Mouse (Mus musculus): Measurements from ENCODE around the gene Slc2a2. TPM values are rescaled to one million over a fixed set of nuclear protein-coding genes. Genes with fewer than 3 reads are reported as not detected.
A peak's percentile ranks its signal among the peaks of the same experiment; 100 is the strongest.
"Not testable (repeated sequence)": the region's sequence is repeated elsewhere in the genome, so short reads cannot be mapped to it uniquely, and the experiment has no call there.

Gene Slc2a2
- polyA plus RNA-seq, 1 experiment = 0.09 TPM

DNA sequence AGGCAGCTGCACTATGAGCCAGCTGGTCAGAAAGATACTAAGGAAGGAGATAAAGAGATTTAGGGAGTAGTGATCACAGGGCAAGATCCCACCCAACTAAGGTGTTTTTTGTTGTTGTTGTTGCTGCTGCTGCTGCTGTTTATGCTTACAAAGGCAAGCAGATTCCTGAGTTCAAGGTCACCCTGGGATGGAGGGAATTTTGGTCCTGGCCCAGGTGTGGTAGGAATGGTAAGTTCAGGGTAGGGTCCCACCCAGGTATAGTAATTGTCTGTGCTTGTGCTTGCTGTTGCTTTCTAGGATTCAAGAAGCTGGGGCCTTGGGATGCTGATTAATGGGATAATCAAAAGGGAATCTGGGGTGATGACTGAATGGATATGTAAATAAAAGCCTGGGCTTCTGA is 51.3 kb downstream of the Slc2a2 start:
- DNase-seq = no peak

DNA sequence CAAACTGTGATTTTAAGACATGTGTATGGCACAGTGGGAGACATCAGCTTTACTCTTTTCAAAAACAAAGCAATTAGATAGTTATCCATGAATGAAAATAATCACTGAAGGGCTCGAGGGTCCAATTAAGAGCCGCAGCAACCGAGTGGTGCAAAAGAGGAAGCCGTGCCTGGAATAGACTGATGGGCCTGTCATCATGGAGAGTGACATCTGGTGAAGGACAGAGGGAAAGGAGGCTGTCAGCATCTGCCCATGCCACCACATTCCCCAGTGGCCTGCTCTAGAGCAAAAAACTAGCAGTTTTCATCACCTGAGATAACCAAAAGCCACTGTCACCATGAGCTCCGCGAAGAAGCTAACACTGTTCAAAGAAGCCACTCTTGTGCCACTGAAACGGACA is 57.8 kb downstream of the Slc2a2 start:
- DNase-seq = no peak
- TF ChIP-seq POLR2A (IDR thresholded peaks at IDR 0.05; ENCODE audit: borderline replicate concordance, extremely low read depth, low read depth, low read length) (no peak), CTCF (IDR thresholded peaks at IDR 0.05; ENCODE audit: insufficient read depth, low read length) (no peak)
- H3K4me1 ChIP-seq (ENCODE audit: control insufficient read depth, insufficient read depth, low read length) = no peaks in the 10 kb centered on the region
- 77% methylated on average over 7 of the region's 7 CpGs for WGBS
- H3K4me3 ChIP-seq (replicated peaks; ENCODE audit: extremely low read depth, low read depth, low read length) = no peak overlapping the region

More for the DNA sequence above, 51.3 kb downstream of the Slc2a2 start:
- Histone ChIP-seq H3K4me1 (ENCODE audit: control insufficient read depth, insufficient read depth, low read length) (no peaks in the 10 kb centered on the region), H3K4me3 (replicated peaks; ENCODE audit: extremely low read depth, low read depth, low read length) (no peak overlapping the region)
- TF ChIP-seq CTCF (IDR thresholded peaks at IDR 0.05; ENCODE audit: insufficient read depth, low read length) = no peak
- TF ChIP-seq POLR2A (IDR thresholded peaks at IDR 0.05; ENCODE audit: borderline replicate concordance, extremely low read depth, low read depth, low read length) = no peak

DNA sequence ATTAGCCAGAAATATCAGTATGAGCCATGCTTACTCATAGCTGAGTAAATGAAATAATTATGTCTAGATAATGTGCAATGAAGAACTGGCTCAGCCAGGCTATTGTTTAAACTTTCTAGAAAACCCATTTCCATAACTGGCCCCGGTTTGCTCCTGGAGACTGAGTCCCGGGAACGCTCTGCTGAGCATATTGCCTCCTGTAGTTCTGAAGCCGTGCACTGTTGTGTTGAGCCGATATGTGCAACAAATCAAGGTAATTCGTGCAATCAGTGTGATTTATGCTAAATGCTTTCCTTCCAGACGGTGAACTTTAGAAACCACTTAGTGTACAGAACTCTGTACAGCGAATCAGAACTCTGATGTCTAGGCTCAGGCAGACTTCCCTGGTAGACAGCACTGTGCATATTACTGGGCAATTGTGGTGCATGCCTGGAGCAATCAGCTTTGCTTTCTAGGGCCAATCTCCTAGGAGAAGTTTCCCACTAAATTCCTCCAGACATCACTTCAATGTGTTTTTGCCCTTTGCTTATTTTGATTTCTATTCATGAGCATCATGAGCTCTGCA is 63.6 kb downstream of the Slc2a2 start:
- 84% methylated on average over 8 of the region's 8 CpGs for WGBS
- no peak for DNase-seq
- no peak for TF ChIP-seq POLR2A (IDR thresholded peaks at IDR 0.05; ENCODE audit: borderline replicate concordance, extremely low read depth, low read depth, low read length)
- TF ChIP-seq CTCF (IDR thresholded peaks at IDR 0.05; ENCODE audit: insufficient read depth, low read length) = no peak
- H3K4me1 ChIP-seq (ENCODE audit: control insufficient read depth, insufficient read depth, low read length) = no peaks in the 10 kb centered on the region
- no peak overlapping the region for H3K4me3 ChIP-seq (replicated peaks; ENCODE audit: extremely low read depth, low read depth, low read length)

DNA sequence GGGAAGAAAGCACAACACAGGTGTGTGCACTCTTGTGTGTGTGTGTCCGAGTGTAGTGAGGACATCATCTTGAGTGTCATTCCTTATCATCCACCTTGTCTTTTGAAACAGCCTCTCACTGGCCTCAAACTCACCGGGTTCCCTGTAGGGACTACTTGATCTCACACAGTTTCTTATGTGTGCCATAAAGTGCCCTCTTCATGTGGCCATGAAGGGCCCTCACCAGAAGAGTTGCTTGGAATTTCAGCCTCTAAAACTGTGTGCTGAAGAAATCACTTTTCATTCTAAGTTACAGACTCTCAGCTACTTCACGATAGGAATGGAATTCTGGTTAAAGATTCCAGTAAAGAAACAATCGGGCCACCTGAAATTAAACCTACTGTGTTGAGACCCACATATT is 69.2 kb downstream of the Slc2a2 start:
- WGBS = 68% methylated on average over 4 of the region's 4 CpGs
- DNase-seq = peak; percentile 11
- TF ChIP-seq POLR2A (IDR thresholded peaks at IDR 0.05; ENCODE audit: borderline replicate concordance, extremely low read depth, low read depth, low read length) (no peak), CTCF (IDR thresholded peaks at IDR 0.05; ENCODE audit: insufficient read depth, low read length) (no peak)
- Histone ChIP-seq H3K4me1 (ENCODE audit: control insufficient read depth, insufficient read depth, low read length) (no peaks in the 10 kb centered on the region), H3K4me3 (replicated peaks; ENCODE audit: extremely low read depth, low read depth, low read length) (no peak overlapping the region)

DNA sequence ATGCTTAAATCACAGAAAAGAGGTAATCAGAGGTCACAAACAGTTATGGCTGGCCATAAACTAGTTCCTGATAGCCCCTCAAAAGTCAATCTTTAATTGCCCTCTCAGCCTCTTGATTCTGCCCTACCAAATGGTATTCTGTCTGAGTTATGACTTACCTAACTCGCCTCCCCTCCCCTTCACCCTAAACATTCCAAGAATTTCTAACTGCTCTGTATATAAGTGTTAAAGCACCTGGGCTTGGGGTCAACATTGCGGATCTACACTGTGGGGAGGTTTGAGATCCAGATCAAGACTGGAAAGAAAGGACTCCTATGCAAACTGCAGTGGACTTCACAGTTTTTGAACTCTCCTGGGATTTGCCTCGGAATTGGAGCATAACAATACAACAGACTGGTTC is 70.5 kb downstream of the Slc2a2 start:
- no peak for DNase-seq
- Histone ChIP-seq H3K4me1 (ENCODE audit: control insufficient read depth, insufficient read depth, low read length) (no peaks in the 10 kb centered on the region), H3K4me3 (replicated peaks; ENCODE audit: extremely low read depth, low read depth, low read length) (no peak overlapping the region)
- WGBS = 81% methylated on average over 3 of the region's 3 CpGs
- TF ChIP-seq CTCF (IDR thresholded peaks at IDR 0.05; ENCODE audit: insufficient read depth, low read length) = no peak
- no peak for TF ChIP-seq POLR2A (IDR thresholded peaks at IDR 0.05; ENCODE audit: borderline replicate concordance, extremely low read depth, low read depth, low read length)

DNA sequence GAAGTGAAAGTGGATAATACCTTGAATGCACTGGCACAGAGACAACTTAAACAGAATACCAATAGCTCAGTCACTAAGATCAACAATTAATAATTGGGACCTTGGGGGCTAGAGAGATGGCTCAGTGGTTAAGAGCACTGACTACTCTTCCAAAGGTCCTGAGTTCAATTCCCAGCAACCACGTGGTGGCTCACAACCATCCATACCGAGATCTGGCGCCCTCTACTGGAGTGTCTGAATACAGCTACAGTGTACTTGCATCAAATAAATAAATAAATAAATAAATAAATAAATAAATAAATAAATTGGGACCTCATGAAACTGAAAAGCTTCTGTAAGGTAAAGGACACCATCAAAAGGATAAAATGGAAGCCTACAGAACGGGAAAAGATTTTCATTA is 75.2 kb downstream of the Slc2a2 start:
- WGBS = 72% methylated on average over 4 of the region's 4 CpGs
- not testable (repeated sequence) for H3K4me3 ChIP-seq (replicated peaks; ENCODE audit: extremely low read depth, low read depth, low read length); H3K4me1 ChIP-seq (ENCODE audit: control insufficient read depth, insufficient read depth, low read length); DNase-seq

DNA sequence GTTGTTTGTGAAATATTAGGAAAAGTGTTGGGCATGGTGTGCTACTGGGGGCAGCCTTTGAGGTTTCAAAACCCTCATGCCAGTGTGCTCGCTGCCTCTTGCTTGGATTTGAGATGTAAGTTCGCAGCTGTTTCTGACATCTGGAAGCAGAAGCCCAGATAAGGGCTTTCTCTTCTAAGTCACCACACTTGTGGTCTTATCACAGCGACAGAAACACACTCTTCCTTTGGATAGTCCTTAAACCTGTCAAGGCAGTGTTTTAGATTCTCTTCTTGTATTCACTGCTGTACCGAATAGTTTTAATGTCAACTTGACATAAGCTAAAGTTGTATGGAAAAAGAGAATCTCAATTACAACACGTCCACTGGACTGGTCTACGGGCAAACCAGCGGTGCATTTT is 77.7 kb downstream of the Slc2a2 start:
- H3K4me1 ChIP-seq (ENCODE audit: control insufficient read depth, insufficient read depth, low read length) = no peaks in the 10 kb centered on the region
- 85% methylated on average over 7 of the region's 7 CpGs for WGBS
- no peak for TF ChIP-seq CTCF (IDR thresholded peaks at IDR 0.05; ENCODE audit: insufficient read depth, low read length)
- no peak for DNase-seq
- no peak overlapping the region for H3K4me3 ChIP-seq (replicated peaks; ENCODE audit: extremely low read depth, low read depth, low read length)

DNA sequence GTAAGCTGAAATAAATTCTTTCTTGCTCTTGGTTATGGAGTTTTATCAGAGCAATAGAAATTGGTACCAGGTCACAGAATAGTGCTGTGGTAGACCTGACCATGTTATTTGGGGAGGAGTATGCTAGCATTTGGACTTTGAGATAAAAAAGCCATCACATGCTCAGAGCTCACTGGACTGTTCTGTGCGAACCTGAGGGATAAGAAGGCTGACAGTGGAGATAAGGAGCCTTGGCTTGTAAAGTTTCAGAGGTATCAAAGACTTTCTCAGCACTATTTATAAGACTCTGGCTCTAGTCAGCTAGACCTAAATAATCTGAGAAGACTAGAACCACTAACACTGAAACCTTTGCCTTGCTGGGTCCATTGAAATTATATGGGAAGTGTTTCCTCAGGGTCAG is 78.3 kb downstream of the Slc2a2 start:
- 82% methylated on average over 1 of the region's 1 CpGs for WGBS
- no peak overlapping the region for H3K4me3 ChIP-seq (replicated peaks; ENCODE audit: extremely low read depth, low read depth, low read length)
- no peak for TF ChIP-seq CTCF (IDR thresholded peaks at IDR 0.05; ENCODE audit: insufficient read depth, low read length)
- no peak for TF ChIP-seq POLR2A (IDR thresholded peaks at IDR 0.05; ENCODE audit: borderline replicate concordance, extremely low read depth, low read depth, low read length)
- H3K4me1 ChIP-seq (ENCODE audit: control insufficient read depth, insufficient read depth, low read length) = no peaks in the 10 kb centered on the region
- DNase-seq = no peak

DNA sequence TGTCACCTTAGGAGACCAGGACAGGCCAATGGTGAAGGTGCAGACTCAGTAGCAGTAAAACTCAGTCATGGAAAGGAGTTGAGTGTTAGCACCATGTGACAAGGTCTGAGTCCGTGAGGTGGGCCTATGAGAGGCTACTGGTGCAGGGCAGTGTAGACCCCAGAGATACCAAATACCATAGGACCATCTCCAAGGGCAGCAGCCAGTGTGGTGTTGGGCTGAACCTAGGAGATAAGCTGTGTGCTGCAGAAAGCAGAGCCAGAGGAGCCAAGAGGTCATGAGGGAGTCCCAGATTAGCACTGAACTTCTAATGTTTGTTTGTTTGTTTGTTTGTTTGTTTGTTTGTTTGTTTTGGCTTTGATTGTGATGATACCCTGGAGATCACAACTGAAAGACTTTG is 78.8 kb downstream of the Slc2a2 start:
- Histone ChIP-seq H3K4me3 (replicated peaks; ENCODE audit: extremely low read depth, low read depth, low read length) (no peak overlapping the region), H3K4me1 (ENCODE audit: control insufficient read depth, insufficient read depth, low read length) (no peaks in the 10 kb centered on the region)
- no peak for DNase-seq
- 82% methylated on average over 1 of the region's 1 CpGs for WGBS
- TF ChIP-seq POLR2A (IDR thresholded peaks at IDR 0.05; ENCODE audit: borderline replicate concordance, extremely low read depth, low read depth, low read length) (no peak), CTCF (IDR thresholded peaks at IDR 0.05; ENCODE audit: insufficient read depth, low read length) (no peak)

DNA sequence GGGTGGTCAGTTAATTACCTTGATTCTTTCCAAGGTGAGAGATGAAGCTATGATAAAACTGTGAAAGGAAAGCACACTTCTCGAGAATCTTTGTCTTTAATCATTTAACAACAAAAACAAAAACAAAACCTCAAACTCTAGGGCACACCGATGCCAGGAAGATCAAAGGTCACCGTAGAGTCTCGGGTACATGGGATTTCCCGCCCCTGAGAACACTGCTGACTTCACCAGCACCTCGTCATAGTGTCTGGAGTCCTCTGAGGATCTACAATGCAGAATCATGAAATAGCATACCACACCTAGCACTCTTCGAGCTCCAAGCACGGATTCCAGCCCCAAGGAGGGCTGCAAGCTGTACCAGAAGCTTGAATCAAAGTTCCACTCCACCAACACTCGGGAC is 82.8 kb downstream of the Slc2a2 start:
- WGBS = 61% methylated on average over 9 of the region's 9 CpGs
- Histone ChIP-seq H3K4me1 (ENCODE audit: control insufficient read depth, insufficient read depth, low read length) (peaks cover 3% of the 10 kb centered on the region; the same call in 1 of the 2 replicates), H3K4me3 (replicated peaks; ENCODE audit: extremely low read depth, low read depth, low read length) (no peak overlapping the region)
- DNase-seq = no peak
- TF ChIP-seq CTCF (IDR thresholded peaks at IDR 0.05; ENCODE audit: insufficient read depth, low read length) (no peak), POLR2A (IDR thresholded peaks at IDR 0.05; ENCODE audit: borderline replicate concordance, extremely low read depth, low read depth, low read length) (no peak)

Other genes starting within 250 kb of the Slc2a2 start
- 1.4 and 2.0 TPM in 2 replicates for gene Eif5a2, start 83.4 kb downstream of the Slc2a2 start, polyA plus RNA-seq (2012; rRNA removed)
- gene Rpl22l1, start 107.5 kb downstream of the Slc2a2 start, polyA plus RNA-seq (2012; rRNA removed) = 6.4 and 8.4 TPM in 2 replicates
- not detected in 2 replicates for gene Gm1527, start 194.7 kb downstream of the Slc2a2 start, polyA plus RNA-seq (2012; rRNA removed)